Mouse (Mus musculus) heart, embryonic 10.5 days (tissue): ENCODE data around the gene Mettl4. TPM values are rescaled to one million over a fixed set of nuclear protein-coding genes. Genes with fewer than 3 reads are reported as not detected.
"Not testable (repeated sequence)": the region's sequence is repeated elsewhere in the genome, so short reads cannot be mapped to it uniquely, and the experiment has no call there.

Source experiments
- DNase-seq: peaks from one replicate; pipeline ENCODE4 v3.0.0-alpha.2; 2017; ENCODE audit warnings: low spot score
- H3K27ac ChIP-seq: fragments of 300-500 bp; sonication (generic); 2 replicates; pipeline ENCODE4 v1.5.1; 2016; ENCODE audit warnings: mild to moderate bottlenecking
- H3K27me3 ChIP-seq: fragments of 300-500 bp; sonication (generic); 2 replicates; pipeline ENCODE4 v1.6.1; 2016; ENCODE audit warnings: mild to moderate bottlenecking; ENCODE audit not compliant: poor library complexity, insufficient read depth, severe bottlenecking
- H3K36me3 ChIP-seq: fragments of 300-500 bp; sonication (generic); 2 replicates; pipeline ENCODE4 v1.6.1; 2016; ENCODE audit warnings: mild to moderate bottlenecking, moderate library complexity
- H3K4me1 ChIP-seq: fragments of 300-500 bp; sonication (generic); 2 replicates; pipeline ENCODE4 v1.6.1; 2016; ENCODE audit warnings: mild to moderate bottlenecking
- H3K4me3 ChIP-seq: fragments of 300-500 bp; sonication (generic); 2 replicates; pipeline ENCODE4 v1.5.1; 2016; ENCODE audit warnings: mild to moderate bottlenecking, moderate library complexity
- H3K9me3 ChIP-seq: fragments of 300-500 bp; sonication (generic); 2 replicates; pipeline ENCODE4 v1.6.1; 2016; ENCODE audit warnings: mild to moderate bottlenecking, moderate library complexity
- WGBS: fragments of 180-500 bp; shearing (Covaris S2); methylation state at CpG from one replicate; pipeline ENCODE4 v1.1.7; 2016; 5-methylcytosine and 5-hydroxymethylcytosine counted together
- polyA plus RNA-seq: library from polyadenylated mRNA; unstranded; fragments of >200 nt; fragmentation: Nextera tagmentation; extraction: Ambion mirVana; gene quantifications from 2 replicates; pipeline ENCODE4 v1.2.1, GENCODE M21; 2016

The Mettl4 gene
- polyA plus RNA-seq, result 18.1 and 18.8 TPM in 2 replicates

GRCm38 (mm10) chr17:94749466-94750135 is at the start of gene Mettl4:
Gene Mettl4, minus strand, starts transcription at chr17:94750019.
- Histone ChIP-seq H3K9me3 (no peaks in the 10 kb centered on the region), H3K27me3 (no peaks in the 10 kb centered on the region), H3K27ac (peak within 1 kb of the TSS; percentile 95), H3K36me3 (no peaks in the 10 kb centered on the region), H3K4me3 (peak within 1 kb of the TSS; percentile 72), H3K4me1 (peaks cover 7% of the 10 kb centered on the region)
- WGBS, result under 1% methylated on average over 56 of the region's 56 CpGs
- peak; percentile 98 for DNase-seq

GRCm38 (mm10) chr17:94778871-94779482 is 29.2 kb upstream of the Mettl4 start:
- H3K36me3 ChIP-seq, result peaks cover 24% of the 10 kb centered on the region
- no peaks in the 10 kb centered on the region for H3K27me3 ChIP-seq
- no peak overlapping the region for H3K27ac ChIP-seq
- H3K4me3 ChIP-seq, result no peak overlapping the region
- 69% methylated on average over 2 of the region's 2 CpGs for WGBS
- no peaks in the 10 kb centered on the region for H3K4me1 ChIP-seq
- H3K9me3 ChIP-seq, result no peaks in the 10 kb centered on the region
- DNase-seq, result no peak

GRCm38 (mm10) chr17:94768491-94768890 is 18.7 kb upstream of the Mettl4 start:
- Histone ChIP-seq H3K36me3 (peaks cover 74% of the 10 kb centered on the region), H3K4me1 (no peaks in the 10 kb centered on the region), H3K4me3 (no peak overlapping the region), H3K27ac (no peak overlapping the region), H3K27me3 (no peaks in the 10 kb centered on the region), H3K9me3 (no peaks in the 10 kb centered on the region)
- no peak for DNase-seq
- WGBS, result 83% methylated on average over 2 of the region's 2 CpGs

- no peaks in the 10 kb centered on the region for H3K27me3 ChIP-seq
- DNase-seq, result no peak
- H3K27ac ChIP-seq, result no peak overlapping the region
- no peaks in the 10 kb centered on the region for H3K9me3 ChIP-seq
- no peak overlapping the region for H3K4me3 ChIP-seq
- WGBS, result 91% methylated on average over 3 of the region's 3 CpGs
- H3K36me3 ChIP-seq, result peaks cover 71% of the 10 kb centered on the region
- H3K4me1 ChIP-seq, result no peaks in the 10 kb centered on the region
Measured at GRCm38 (mm10) chr17:94764711-94765110, 14.9 kb upstream of the Mettl4 start.

- Histone ChIP-seq H3K27ac (no peak overlapping the region), H3K4me1 (no peaks in the 10 kb centered on the region), H3K27me3 (no peaks in the 10 kb centered on the region), H3K9me3 (no peaks in the 10 kb centered on the region), H3K36me3 (peaks cover 66% of the 10 kb centered on the region), H3K4me3 (no peak overlapping the region)
- DNase-seq, result no peak
- WGBS, result 78% methylated on average over 1 of the region's 1 CpGs
Measured at GRCm38 (mm10) chr17:94764011-94764410, 14.2 kb upstream of the Mettl4 start.

- WGBS, result 97% methylated on average over 3 of the region's 3 CpGs
- Histone ChIP-seq H3K9me3 (no peaks in the 10 kb centered on the region), H3K4me3 (no peak overlapping the region), H3K27me3 (no peaks in the 10 kb centered on the region), H3K36me3 (peaks cover 64% of the 10 kb centered on the region), H3K27ac (no peak overlapping the region), H3K4me1 (no peaks in the 10 kb centered on the region)
- no peak for DNase-seq
Measured at GRCm38 (mm10) chr17:94762405-94762804, 12.6 kb upstream of the Mettl4 start.

- H3K4me1 ChIP-seq, result peaks cover 7% of the 10 kb centered on the region
- peak overlapping the region; percentile 95 for H3K27ac ChIP-seq
- H3K27me3 ChIP-seq, result no peaks in the 10 kb centered on the region
- no peaks in the 10 kb centered on the region for H3K9me3 ChIP-seq
- H3K4me3 ChIP-seq, result peak overlapping the region; percentile 72
- no peaks in the 10 kb centered on the region for H3K36me3 ChIP-seq
- 2% methylated on average over 22 of the region's 22 CpGs for WGBS
- DNase-seq, result no peak
Measured at GRCm38 (mm10) chr17:94750136-94750729, 414 bp upstream of the Mettl4 start.

- H3K27ac ChIP-seq, result no peak overlapping the region
- no peak overlapping the region for H3K4me3 ChIP-seq
- 89% methylated on average over 4 of the region's 4 CpGs for WGBS
- H3K36me3 ChIP-seq, result peaks cover 5% of the 10 kb centered on the region; the same call in 1 of the 2 replicates
- no peaks in the 10 kb centered on the region for H3K4me1 ChIP-seq
- no peaks in the 10 kb centered on the region for H3K27me3 ChIP-seq
- H3K9me3 ChIP-seq, result no peaks in the 10 kb centered on the region
- DNase-seq, result no peak
Measured at GRCm38 (mm10) chr17:94738173-94738572, 11.6 kb downstream of the Mettl4 start.

GRCm38 (mm10) chr17:94735885-94736284 is 13.9 kb downstream of the Mettl4 start:
- Histone ChIP-seq H3K27ac (no peak overlapping the region), H3K4me1 (no peaks in the 10 kb centered on the region), H3K36me3 (peaks cover 8% of the 10 kb centered on the region; the same call in 1 of the 2 replicates), H3K9me3 (no peaks in the 10 kb centered on the region), H3K4me3 (no peak overlapping the region), H3K27me3 (no peaks in the 10 kb centered on the region)
- DNase-seq, result no peak

- Histone ChIP-seq H3K27me3 (no peaks in the 10 kb centered on the region), H3K36me3 (peaks cover 8% of the 10 kb centered on the region; the same call in 1 of the 2 replicates), H3K4me3 (no peak overlapping the region), H3K9me3 (no peaks in the 10 kb centered on the region), H3K27ac (no peak overlapping the region), H3K4me1 (no peaks in the 10 kb centered on the region)
- no peak for DNase-seq
- WGBS, result 61% methylated on average over 4 of the region's 4 CpGs
Measured at GRCm38 (mm10) chr17:94735437-94735836, 14.4 kb downstream of the Mettl4 start.

- 34% methylated on average over 2 of the region's 2 CpGs for WGBS
- not testable (repeated sequence) for H3K9me3 ChIP-seq, DNase-seq, H3K36me3 ChIP-seq, H3K27ac ChIP-seq, H3K27me3 ChIP-seq, H3K4me3 ChIP-seq, H3K4me1 ChIP-seq
Measured at GRCm38 (mm10) chr17:94730416-94730815, 19.4 kb downstream of the Mettl4 start.

GRCm38 (mm10) chr17:94726750-94727149 is 23.1 kb downstream of the Mettl4 start:
- Histone ChIP-seq H3K27ac (no peak overlapping the region), H3K4me1 (no peaks in the 10 kb centered on the region), H3K27me3 (no peaks in the 10 kb centered on the region), H3K36me3 (peaks cover 4% of the 10 kb centered on the region; the same call in 1 of the 2 replicates), H3K4me3 (no peak overlapping the region), H3K9me3 (no peaks in the 10 kb centered on the region)
- 87% methylated on average over 4 of the region's 4 CpGs for WGBS
- no peak for DNase-seq

GRCm38 (mm10) chr17:94673515-94674317 is 76.1 kb downstream of the Mettl4 start:
- H3K9me3 ChIP-seq, result no peaks in the 10 kb centered on the region
- WGBS, result 89% methylated on average over 6 of the region's 6 CpGs
- H3K27ac ChIP-seq, result no peak overlapping the region
- no peaks in the 10 kb centered on the region for H3K4me1 ChIP-seq
- no peaks in the 10 kb centered on the region for H3K27me3 ChIP-seq
- H3K36me3 ChIP-seq, result no peaks in the 10 kb centered on the region
- H3K4me3 ChIP-seq, result no peak overlapping the region
- no peak for DNase-seq
